ENCODE assay signal across 13 mouse cellular contexts in the genomic region with DNA sequence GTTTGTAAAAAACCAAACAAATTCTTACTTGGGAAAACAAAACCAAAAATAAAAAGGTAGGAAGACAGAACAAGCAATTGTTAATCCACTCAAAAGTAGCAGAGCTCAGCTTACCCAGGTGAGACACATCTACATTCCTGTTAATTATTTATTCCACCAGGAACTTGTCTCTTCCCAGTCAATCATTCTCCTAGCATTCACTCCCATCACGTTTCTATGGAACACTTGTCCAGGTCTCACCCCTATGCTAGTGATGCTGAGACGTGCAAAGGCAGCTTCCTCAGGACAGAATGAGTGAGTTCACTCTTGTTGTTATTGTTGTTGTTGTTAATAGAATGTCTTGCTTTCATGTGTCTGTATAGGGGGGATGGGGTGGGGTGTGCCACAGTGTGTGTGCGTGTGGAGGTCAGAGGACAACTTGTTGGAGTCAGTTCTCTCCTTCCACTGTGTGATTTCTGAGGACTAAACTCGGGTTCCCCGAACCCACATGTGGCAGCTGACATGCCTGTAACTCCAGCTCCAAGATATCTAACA. TPM values are rescaled to one million over a fixed set of nuclear protein-coding genes. Genes with fewer than 3 reads are reported as not detected.
DNase-seq lines count a peak whose midpoint lies in the region; ATAC-seq and TF ChIP-seq lines count a peak whose summit lies in the region.
"Had no signal": no experiment of that assay in that cellular context is flagged by ENCODE, and none has a peak within 500 bp of the region (broad histone marks: within the 10 kb centered on the region; RNA-seq: fewer than 3 reads in every experiment).

No protein-coding gene starts in this region.

- no peaks in the 10 kb centered on the region for H3K27me3 ChIP-seq in forebrain, embryonic 13.5 days
- H3K27me3 ChIP-seq in forebrain, embryonic 10.5 days (ENCODE audit: poor library complexity, severe bottlenecking): no peaks in the 10 kb centered on the region
- no peaks in the 10 kb centered on the region for H3K27me3 ChIP-seq in kidney, embryonic 14.5 days (ENCODE audit: control insufficient read depth, insufficient read depth, low read length)
- no peaks in the 10 kb centered on the region for H3K27me3 ChIP-seq in midbrain, embryonic 15.5 days (replicated peaks)
- no peaks in the 10 kb centered on the region for H3K27me3 ChIP-seq in midbrain, postnatal 0 days (ENCODE audit: insufficient read depth, low read length)
- no peaks in the 10 kb centered on the region for H3K27me3 ChIP-seq in midbrain, embryonic 16.5 days (ENCODE audit: control insufficient read depth, insufficient read depth, low read depth, low read length)
- H3K27me3 ChIP-seq: limb, embryonic 15.5 days; neural tube, embryonic 12.5 days had no signal

- H3K4me1 ChIP-seq in forebrain, embryonic 13.5 days: no peaks in the 10 kb centered on the region
- no peaks in the 10 kb centered on the region for H3K4me1 ChIP-seq in forebrain, embryonic 10.5 days
- H3K4me1 ChIP-seq in kidney, embryonic 14.5 days (ENCODE audit: control insufficient read depth, insufficient read depth, low read length): no peaks in the 10 kb centered on the region
- no peaks in the 10 kb centered on the region for H3K4me1 ChIP-seq in midbrain, embryonic 15.5 days
- no peaks in the 10 kb centered on the region for H3K4me1 ChIP-seq in midbrain, postnatal 0 days (ENCODE audit: insufficient read depth, low read length)
- no peaks in the 10 kb centered on the region for H3K4me1 ChIP-seq in midbrain, embryonic 16.5 days (ENCODE audit: control insufficient read depth, insufficient read depth, low read length)
- H3K4me1 ChIP-seq: heart, embryonic 10.5 days; neural tube, embryonic 12.5 days had no signal

- H3K27ac ChIP-seq in forebrain, embryonic 13.5 days: no peak overlapping the region
- H3K27ac ChIP-seq in forebrain, embryonic 10.5 days: no peak overlapping the region
- H3K27ac ChIP-seq in kidney, embryonic 14.5 days (ENCODE audit: low read depth, low read length): no peak overlapping the region
- H3K27ac ChIP-seq in midbrain, embryonic 15.5 days: no peak overlapping the region
- no peak overlapping the region for H3K27ac ChIP-seq in midbrain, postnatal 0 days (ENCODE audit: low read depth, low read length)
- H3K27ac ChIP-seq in midbrain, embryonic 16.5 days (ENCODE audit: low read length): no peak overlapping the region
- H3K27ac ChIP-seq: heart, embryonic 10.5 days; hindbrain, embryonic 14.5 days; limb, embryonic 15.5 days; neural tube, embryonic 12.5 days had no signal

- H3K9ac ChIP-seq in forebrain, embryonic 13.5 days: no peak overlapping the region
- no peak overlapping the region for H3K9ac ChIP-seq in kidney, embryonic 14.5 days (ENCODE audit: low read depth, low read length)
- H3K9ac ChIP-seq in midbrain, embryonic 15.5 days: no peak overlapping the region
- H3K9ac ChIP-seq in midbrain, postnatal 0 days (replicated peaks; ENCODE audit: low read length, poor library complexity, severe bottlenecking): no peak overlapping the region
- no peak overlapping the region for H3K9ac ChIP-seq in midbrain, embryonic 16.5 days (ENCODE audit: low read depth, low read length)
- H3K9ac ChIP-seq: hindbrain, embryonic 14.5 days; limb, embryonic 15.5 days; neural tube, embryonic 12.5 days had no signal

- no peak overlapping the region for H3K4me2 ChIP-seq in forebrain, embryonic 13.5 days
- H3K4me2 ChIP-seq in kidney, embryonic 14.5 days (replicated peaks; ENCODE audit: low read depth, low read length): no peak overlapping the region
- H3K4me2 ChIP-seq in midbrain, embryonic 15.5 days: no peak overlapping the region
- no peak overlapping the region for H3K4me2 ChIP-seq in midbrain, postnatal 0 days (ENCODE audit: low read depth, low read length, poor library complexity, severe bottlenecking)
- no peak overlapping the region for H3K4me2 ChIP-seq in midbrain, embryonic 16.5 days (ENCODE audit: low read length)
- H3K4me2 ChIP-seq: hindbrain, embryonic 14.5 days; limb, embryonic 15.5 days; neural tube, embryonic 12.5 days had no signal

- ATAC-seq in forebrain, embryonic 13.5 days: peak; percentile 12; the same call in 1 of the 2 replicates
- ATAC-seq in kidney, embryonic 14.5 days (ENCODE audit: low FRiP score, low TSS enrichment): peak; percentile 63
- peak; percentile 55 for ATAC-seq in midbrain, embryonic 15.5 days (replicated peaks)
- no peak for ATAC-seq in midbrain, postnatal 0 days (ENCODE audit: low FRiP score)
- peak; percentile 27; the same call in 1 of the 2 replicates for ATAC-seq in midbrain, embryonic 16.5 days

- no peak overlapping the region for H3K4me3 ChIP-seq in forebrain, embryonic 13.5 days
- no peak overlapping the region for H3K4me3 ChIP-seq in forebrain, embryonic 10.5 days
- no peak overlapping the region for H3K4me3 ChIP-seq in kidney, embryonic 14.5 days (ENCODE audit: low read length)
- no peak overlapping the region for H3K4me3 ChIP-seq in midbrain, embryonic 15.5 days
- H3K4me3 ChIP-seq in midbrain, postnatal 0 days (ENCODE audit: low read depth, low read length): no peak overlapping the region
- H3K4me3 ChIP-seq in midbrain, embryonic 16.5 days (ENCODE audit: low read depth, low read length): no peak overlapping the region
- H3K4me3 ChIP-seq: heart, embryonic 10.5 days; limb, embryonic 15.5 days; neural tube, embryonic 12.5 days had no signal

- DNase-seq in forebrain, embryonic 10.5 days (ENCODE audit: extremely low spot score, low spot score): no peak
- no peak for DNase-seq in kidney, postnatal 10 days
- DNase-seq in midbrain, postnatal 0 days (ENCODE audit: low spot score): no peak
- DNase-seq in spleen, adult 12 weeks (ENCODE audit: low spot score): no peak

- WGBS in forebrain, embryonic 13.5 days: 80% methylated on average over 5 of the region's 5 CpGs
- WGBS in forebrain, embryonic 10.5 days: 83% methylated on average over 5 of the region's 5 CpGs
- WGBS in kidney, embryonic 14.5 days: 68% methylated on average over 5 of the region's 5 CpGs
- 68% methylated on average over 5 of the region's 5 CpGs for WGBS in midbrain, embryonic 15.5 days
- 76% methylated on average over 5 of the region's 5 CpGs for WGBS in midbrain, postnatal 0 days
- WGBS in midbrain, embryonic 16.5 days: 79% methylated on average over 5 of the region's 5 CpGs

- no peak for TF ChIP-seq CTCF in midbrain, postnatal 0 days (IDR thresholded peaks at IDR 0.05)

- no peaks in the 10 kb centered on the region for H3K36me3 ChIP-seq in forebrain, embryonic 13.5 days (ENCODE audit: poor library complexity, severe bottlenecking)
- H3K36me3 ChIP-seq in forebrain, embryonic 10.5 days (replicated peaks): no peaks in the 10 kb centered on the region
- no peaks in the 10 kb centered on the region for H3K36me3 ChIP-seq in kidney, embryonic 14.5 days (ENCODE audit: control insufficient read depth, insufficient read depth, low read length)
- no peaks in the 10 kb centered on the region for H3K36me3 ChIP-seq in midbrain, embryonic 15.5 days (replicated peaks)
- no peaks in the 10 kb centered on the region for H3K36me3 ChIP-seq in midbrain, postnatal 0 days (ENCODE audit: insufficient read depth, low read length)
- H3K36me3 ChIP-seq in midbrain, embryonic 16.5 days (ENCODE audit: control insufficient read depth, insufficient read depth, low read length): no peaks in the 10 kb centered on the region
- H3K36me3 ChIP-seq: G1E; heart, embryonic 10.5 days; limb, embryonic 15.5 days; neural tube, embryonic 12.5 days had no signal

- no peaks in the 10 kb centered on the region for H3K9me3 ChIP-seq in forebrain, embryonic 13.5 days (replicated peaks)
- no peaks in the 10 kb centered on the region for H3K9me3 ChIP-seq in forebrain, embryonic 10.5 days
- no peaks in the 10 kb centered on the region for H3K9me3 ChIP-seq in kidney, embryonic 14.5 days (ENCODE audit: control insufficient read depth, low read length)
- no peaks in the 10 kb centered on the region for H3K9me3 ChIP-seq in midbrain, embryonic 15.5 days
- no peaks in the 10 kb centered on the region for H3K9me3 ChIP-seq in midbrain, postnatal 0 days (ENCODE audit: low read length)
- H3K9me3 ChIP-seq in midbrain, embryonic 16.5 days (replicated peaks; ENCODE audit: control insufficient read depth, low read length, poor library complexity, severe bottlenecking): no peaks in the 10 kb centered on the region
- H3K9me3 ChIP-seq: heart, embryonic 10.5 days; limb, embryonic 15.5 days; neural tube, embryonic 12.5 days had no signal

RNA-seq across cellular contexts. Expression of gene Plcxd2, which starts 13.0 kb away (rescaled TPM):
- polyA plus RNA-seq in forebrain, embryonic 13.5 days (2015; fragmentation: Nextera tagmentation; extraction: Ambion mirVana): 11.8 and 12.6 TPM in 2 replicates
- 3.4 and 4.4 TPM in 2 replicates for polyA plus RNA-seq in forebrain, embryonic 10.5 days (2016; fragmentation: Nextera tagmentation; extraction: Ambion mirVana)
- polyA plus RNA-seq in kidney, embryonic 14.5 days (2014; fragmentation: Nextera tagmentation; extraction: Ambion mirVana): 0.89 and 1.2 TPM in 2 replicates
- polyA plus RNA-seq in midbrain, embryonic 15.5 days (2015; fragmentation: Nextera tagmentation; extraction: Ambion mirVana): 12.4 and 12.9 TPM in 2 replicates
- total RNA-seq in midbrain, postnatal 0 days (2014; rRNA removed): 40.5 and 41.5 TPM in 2 replicates
- 12.9 and 13.3 TPM in 2 replicates for polyA plus RNA-seq in midbrain, postnatal 0 days (2015; fragmentation: Nextera tagmentation; extraction: Ambion mirVana)
- 15.5 and 16.2 TPM in 2 replicates for polyA plus RNA-seq in midbrain, embryonic 16.5 days (2015; fragmentation: Nextera tagmentation; extraction: Ambion mirVana)
- polyA plus RNA-seq: G1E had no signal
